In the genomic region with DNA sequence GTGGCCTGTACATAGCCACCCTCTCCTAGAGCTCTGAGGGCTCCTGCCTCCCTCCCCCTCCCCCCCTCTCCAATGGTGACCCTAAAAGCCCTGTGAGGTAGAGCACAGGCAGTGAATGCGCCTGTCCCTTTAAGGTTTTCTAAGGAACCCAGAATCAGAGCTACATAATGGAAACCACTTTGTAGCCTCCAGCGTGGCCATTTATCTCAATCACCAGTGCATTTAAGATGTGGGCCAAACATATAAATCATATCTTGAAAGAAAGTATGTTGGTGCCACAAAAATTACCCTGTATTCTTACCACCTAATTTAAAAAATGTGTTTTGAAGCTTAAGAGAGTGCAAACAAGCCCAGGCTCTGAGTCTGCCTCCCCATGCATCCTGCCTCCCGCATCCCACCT, we compare ENCODE assay signal across 17 mouse cellular contexts.
DNase-seq lines count a peak whose midpoint lies in the region; ATAC-seq lines count a peak whose summit lies in the region.
"Had no signal": no experiment of that assay in that cellular context is flagged by ENCODE, and none has a peak within 500 bp of the region (broad histone marks: within the 10 kb centered on the region; RNA-seq: fewer than 3 reads in every experiment).

No protein-coding gene starts in this region.

- no peaks in the 10 kb centered on the region for H3K36me3 ChIP-seq in forebrain, embryonic 11.5 days (ENCODE audit: control insufficient read depth, insufficient read depth, low read length)
- H3K36me3 ChIP-seq in hindbrain, embryonic 13.5 days, result no peaks in the 10 kb centered on the region
- no peaks in the 10 kb centered on the region for H3K36me3 ChIP-seq in midbrain, embryonic 12.5 days
- H3K36me3 ChIP-seq in liver, embryonic 12.5 days, result no peaks in the 10 kb centered on the region
- H3K36me3 ChIP-seq: intestine, embryonic 15.5 days had no signal

- H3K4me2 ChIP-seq in forebrain, embryonic 11.5 days (ENCODE audit: low read depth, low read length, severe bottlenecking), result no peak overlapping the region
- H3K4me2 ChIP-seq in hindbrain, embryonic 13.5 days, result 0 out of 2 replicates have a peak overlapping the region, but pooled peaks have one; percentile 8
- H3K4me2 ChIP-seq in midbrain, embryonic 12.5 days (replicated peaks), result 0 out of 2 replicates have a peak overlapping the region, but pooled peaks have one; percentile 1
- H3K4me2 ChIP-seq in liver, embryonic 12.5 days, result no peak overlapping the region
- H3K4me2 ChIP-seq: intestine, embryonic 15.5 days; lung, embryonic 14.5 days had no signal

- no peaks in the 10 kb centered on the region for H3K9me3 ChIP-seq in forebrain, embryonic 11.5 days (ENCODE audit: control insufficient read depth, low read length)
- no peaks in the 10 kb centered on the region for H3K9me3 ChIP-seq in hindbrain, embryonic 13.5 days
- no peaks in the 10 kb centered on the region for H3K9me3 ChIP-seq in midbrain, embryonic 12.5 days
- no peaks in the 10 kb centered on the region for H3K9me3 ChIP-seq in liver, embryonic 12.5 days (replicated peaks)
- H3K9me3 ChIP-seq: intestine, embryonic 15.5 days had no signal

- no peak overlapping the region for H3K4me3 ChIP-seq in forebrain, embryonic 11.5 days (ENCODE audit: low read depth, low read length)
- H3K4me3 ChIP-seq in hindbrain, embryonic 13.5 days, result no peak overlapping the region
- H3K4me3 ChIP-seq in midbrain, embryonic 12.5 days, result no peak overlapping the region
- no peak overlapping the region for H3K4me3 ChIP-seq in liver, embryonic 12.5 days
- H3K4me3 ChIP-seq: intestine, embryonic 15.5 days had no signal

- peak; percentile 82 for DNase-seq in NIH3T3 (ENCODE audit: low read depth)
- no peak for DNase-seq in forebrain, embryonic 11.5 days (ENCODE audit: low spot score)
- DNase-seq in adrenal gland, postnatal 4 days (ENCODE audit: low spot score in 2 of 2), result no peak
- no peak for DNase-seq in lung, postnatal 36 days
- no peak for DNase-seq in thymus, adult 18-20 months
- DNase-seq: cerebellum, adult 2 months; kidney, postnatal 4 days; layer of hippocampus, postnatal 36 days; lung, embryonic 14.5 days; spleen, adult 18-20 months; thymus, postnatal 4 days had no signal

- H3K9ac ChIP-seq in forebrain, embryonic 11.5 days (ENCODE audit: low read length), result 0 out of 2 replicates have a peak overlapping the region, but pooled peaks have one; percentile 27
- H3K9ac ChIP-seq in hindbrain, embryonic 13.5 days, result peak overlapping the region; percentile 46
- H3K9ac ChIP-seq in midbrain, embryonic 12.5 days (replicated peaks), result peak overlapping the region; percentile 31; the same call in 1 of the 2 replicates
- H3K9ac ChIP-seq in liver, embryonic 12.5 days, result no peak overlapping the region
- H3K9ac ChIP-seq: intestine, embryonic 15.5 days; lung, embryonic 14.5 days had no signal

- H3K4me1 ChIP-seq in forebrain, embryonic 11.5 days (replicated peaks; ENCODE audit: control insufficient read depth, insufficient read depth, low read length), result peaks cover 12% of the 10 kb centered on the region
- H3K4me1 ChIP-seq in hindbrain, embryonic 13.5 days (replicated peaks), result peaks cover 70% of the 10 kb centered on the region
- H3K4me1 ChIP-seq in midbrain, embryonic 12.5 days, result peaks cover 42% of the 10 kb centered on the region
- H3K4me1 ChIP-seq in liver, embryonic 12.5 days, result peaks cover 35% of the 10 kb centered on the region

- no peak for ATAC-seq in forebrain, embryonic 11.5 days (replicated peaks; ENCODE audit: low FRiP score)
- peak; percentile 30; the same call in 1 of the 2 replicates for ATAC-seq in hindbrain, embryonic 13.5 days (ENCODE audit: low FRiP score)
- 0 out of 2 replicates have a peak, but pooled peaks have one; percentile 16 for ATAC-seq in midbrain, embryonic 12.5 days (ENCODE audit: low FRiP score, low read depth)
- ATAC-seq in liver, embryonic 12.5 days, result no peak
- ATAC-seq: intestine, embryonic 15.5 days; Patski had no signal

- H3K27me3 ChIP-seq in forebrain, embryonic 11.5 days (ENCODE audit: control insufficient read depth, insufficient read depth, low read length), result no peaks in the 10 kb centered on the region
- peaks cover 4% of the 10 kb centered on the region; the same call in 1 of the 2 replicates for H3K27me3 ChIP-seq in hindbrain, embryonic 13.5 days
- peaks cover 10% of the 10 kb centered on the region; the same call in 1 of the 2 replicates for H3K27me3 ChIP-seq in midbrain, embryonic 12.5 days
- no peaks in the 10 kb centered on the region; the same call in 1 of the 2 replicates for H3K27me3 ChIP-seq in liver, embryonic 12.5 days (replicated peaks)
- H3K27me3 ChIP-seq: CH12.LX; intestine, embryonic 15.5 days; Patski had no signal

- WGBS in forebrain, embryonic 11.5 days, result 19% methylated on average over 3 of the region's 3 CpGs
- WGBS in hindbrain, embryonic 13.5 days, result 23% methylated on average over 3 of the region's 3 CpGs
- WGBS in midbrain, embryonic 12.5 days, result 21% methylated on average over 3 of the region's 3 CpGs
- 57% methylated on average over 3 of the region's 3 CpGs for WGBS in liver, embryonic 12.5 days (ENCODE audit: insufficient replicate concordance)

- no peak overlapping the region for H3K27ac ChIP-seq in forebrain, embryonic 11.5 days (ENCODE audit: low read depth, low read length)
- peak overlapping the region; percentile 75 for H3K27ac ChIP-seq in hindbrain, embryonic 13.5 days
- peak overlapping the region; percentile 69 for H3K27ac ChIP-seq in midbrain, embryonic 12.5 days (replicated peaks)
- no peak overlapping the region for H3K27ac ChIP-seq in liver, embryonic 12.5 days
- H3K27ac ChIP-seq: intestine, embryonic 15.5 days had no signal

Comparison
In these comparisons a context has a peak if more than half of its experiments do, and no peak if none do; other contexts are left out.
1. ATAC-seq: peak in hindbrain, embryonic 13.5 days (single experiment) and midbrain, embryonic 12.5 days (single experiment); none in forebrain, embryonic 11.5 days (single experiment) and liver, embryonic 12.5 days (single experiment).
2. H3K27ac ChIP-seq: peak in hindbrain, embryonic 13.5 days (single experiment) and midbrain, embryonic 12.5 days (single experiment); none in forebrain, embryonic 11.5 days (single experiment) and liver, embryonic 12.5 days (single experiment).
3. H3K4me2 ChIP-seq: peak in hindbrain, embryonic 13.5 days (single experiment) and midbrain, embryonic 12.5 days (single experiment); none in forebrain, embryonic 11.5 days (single experiment) and liver, embryonic 12.5 days (single experiment).